Mouse (Mus musculus): ENCODE measurements around the gene Gm10226.
"Not testable (repeated sequence)": the region's sequence is repeated elsewhere in the genome, so short reads cannot be mapped to it uniquely, and the experiment has no call there.

The Gm10226 gene

DNA sequence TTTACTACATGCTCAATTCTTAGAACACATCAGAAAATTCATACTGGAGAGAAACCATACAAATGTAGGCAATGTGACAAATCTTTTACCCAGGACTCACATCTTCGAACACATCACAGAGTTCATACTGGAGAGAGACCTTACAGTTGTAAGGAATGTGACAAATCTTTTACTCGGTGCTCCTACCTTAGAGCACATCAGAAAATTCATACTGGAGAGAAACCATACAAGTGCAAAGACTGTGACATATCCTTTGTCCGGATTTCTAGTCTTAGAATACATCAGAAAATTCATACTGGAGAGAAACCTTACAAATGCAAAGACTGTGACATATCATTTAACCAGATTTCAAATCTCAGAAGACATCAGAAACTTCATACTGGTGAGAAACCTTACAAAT is at the start of gene Gm10226:
Gm10226 (plus strand) TSS at position 301 of the 400 bp plus-strand sequence.
- no peak for DNase-seq (ENCODE audit: low spot score in 2 of 2)

DNA sequence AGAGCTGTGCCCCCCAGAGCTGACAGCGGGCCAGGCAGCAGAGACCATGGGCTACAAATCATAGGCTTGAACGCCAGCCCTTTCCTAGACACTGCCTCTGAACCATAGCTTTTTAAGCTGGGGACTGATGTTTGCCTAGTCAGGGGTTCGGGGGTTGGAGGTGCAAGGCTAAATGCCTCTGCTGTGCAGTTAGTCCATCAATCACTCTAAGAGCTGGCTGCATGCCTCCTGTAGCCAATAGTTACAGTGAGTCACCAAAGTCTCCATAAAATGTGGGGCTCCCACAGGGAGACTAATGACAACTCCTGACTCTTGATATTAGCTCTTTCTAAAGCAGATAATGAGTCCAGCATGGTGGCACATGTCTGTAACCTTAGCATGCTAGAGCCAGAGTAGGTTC is 42.9 kb upstream of the Gm10226 start:
- no peak for DNase-seq (ENCODE audit: low spot score in 2 of 2)

DNA sequence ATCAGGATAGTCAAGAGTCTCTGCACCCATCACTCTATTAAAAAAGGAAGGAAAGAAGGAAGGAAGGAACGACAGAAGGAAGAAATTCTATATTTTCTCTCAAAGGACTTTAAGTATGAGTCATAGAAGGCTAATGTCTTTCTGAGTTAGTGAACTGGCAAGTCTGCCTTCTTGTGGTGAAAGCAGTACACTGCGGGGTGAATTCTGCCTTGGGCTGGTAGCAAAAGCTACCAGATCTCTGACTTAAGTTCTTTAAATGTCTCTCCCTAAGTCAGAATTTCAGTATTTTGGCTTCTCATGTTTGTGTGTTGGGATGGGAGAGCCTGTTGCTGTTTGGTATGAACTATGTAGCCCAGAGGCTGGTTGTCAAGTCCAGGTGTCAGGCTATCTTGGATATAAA is 41.7 kb upstream of the Gm10226 start:
- DNase-seq (ENCODE audit: low spot score in 2 of 2), result peak; percentile 8 to 14

DNA sequence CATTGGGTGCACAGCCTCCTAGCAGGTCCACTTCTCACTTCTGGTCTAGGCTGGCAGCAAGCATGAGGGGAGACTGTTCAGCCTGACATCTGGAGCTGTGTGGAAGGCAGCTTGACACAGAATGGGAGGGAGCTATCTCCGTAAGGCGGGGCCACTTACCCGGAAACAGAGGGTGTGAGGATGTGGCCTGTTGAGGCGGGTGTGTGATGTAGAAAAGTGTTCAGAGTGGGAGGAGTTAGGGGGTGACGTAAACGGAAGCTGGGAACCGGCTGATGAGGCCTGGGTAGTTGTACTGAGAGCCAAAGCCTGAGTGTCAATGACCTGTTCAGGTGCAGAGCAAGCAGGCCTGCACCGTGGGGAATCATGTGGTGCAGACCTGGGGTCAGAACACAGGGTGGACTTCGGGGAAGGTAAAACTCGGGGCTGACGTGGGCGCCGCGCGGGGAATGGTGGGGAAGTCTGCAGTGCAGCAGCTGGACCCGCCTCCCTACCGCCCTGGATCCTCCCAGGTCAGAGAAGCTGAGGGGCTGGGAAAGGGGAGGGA is 41.2 kb upstream of the Gm10226 start, which contains the start of gene Zfp983:
Zfp983 (plus strand) TSS at position 261 of the 544 bp plus-strand sequence.
- DNase-seq (ENCODE audit: low spot score in 2 of 2), result peak; percentile 79 to 84

DNA sequence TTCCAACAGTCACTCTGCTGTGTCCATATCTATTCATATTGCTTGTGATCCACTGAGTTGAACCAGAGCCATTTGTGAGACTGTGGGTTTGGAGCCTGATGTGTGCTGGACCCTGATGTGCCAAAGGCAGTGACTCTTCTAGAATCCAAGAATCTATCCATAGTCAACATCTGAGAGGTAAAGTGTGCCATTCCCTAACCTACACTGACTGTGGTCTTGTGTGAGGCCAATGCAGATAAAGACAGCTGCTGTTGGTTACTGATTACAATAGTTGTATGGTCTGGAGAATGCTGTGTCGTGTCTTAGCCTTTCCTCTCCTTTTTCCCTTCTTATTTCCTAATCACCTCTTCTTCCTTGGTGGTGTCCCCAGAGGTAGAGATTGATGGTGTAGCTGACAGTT is 12.8 kb upstream of the Gm10226 start:
- DNase-seq (ENCODE audit: low spot score in 2 of 2), result not testable (repeated sequence)

DNA sequence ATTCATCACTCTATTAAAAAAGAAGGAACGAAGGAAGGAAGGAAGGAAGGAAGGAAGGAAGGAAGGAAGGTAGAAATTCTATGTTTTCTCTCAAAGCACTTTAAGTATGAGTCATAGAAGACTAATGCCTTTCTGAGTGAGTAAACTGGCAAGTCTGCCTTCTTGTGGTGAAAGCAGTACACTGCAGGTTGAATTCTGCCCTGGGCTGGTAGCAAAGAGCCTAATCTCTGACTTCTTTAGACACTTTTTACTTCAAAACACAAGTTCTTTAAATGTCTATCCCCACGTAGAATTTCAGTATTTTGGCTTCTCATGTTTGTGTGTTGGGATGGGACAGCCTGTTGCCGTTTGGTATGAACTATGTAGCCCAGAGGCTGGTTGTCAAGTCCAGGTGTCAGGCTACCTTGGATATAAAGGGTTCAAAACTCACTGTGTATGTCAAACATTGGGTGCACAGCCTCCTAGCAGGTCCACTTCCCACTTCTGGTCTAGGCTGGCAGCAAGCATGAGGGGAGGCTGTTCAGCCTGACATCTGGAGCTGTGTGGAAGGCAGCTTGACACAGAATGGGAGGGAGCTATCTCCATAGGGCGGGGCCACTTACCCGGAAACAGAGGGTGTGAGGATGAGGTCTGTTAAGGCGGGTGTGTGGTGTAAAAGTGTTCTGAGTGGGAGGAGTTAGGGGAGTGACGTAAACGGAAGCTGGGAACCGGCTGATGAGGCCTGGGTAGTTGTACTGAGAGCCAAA is 12.2 kb upstream of the Gm10226 start:
- DNase-seq (ENCODE audit: low spot score in 2 of 2), result peak; percentile 88 to 92

DNA sequence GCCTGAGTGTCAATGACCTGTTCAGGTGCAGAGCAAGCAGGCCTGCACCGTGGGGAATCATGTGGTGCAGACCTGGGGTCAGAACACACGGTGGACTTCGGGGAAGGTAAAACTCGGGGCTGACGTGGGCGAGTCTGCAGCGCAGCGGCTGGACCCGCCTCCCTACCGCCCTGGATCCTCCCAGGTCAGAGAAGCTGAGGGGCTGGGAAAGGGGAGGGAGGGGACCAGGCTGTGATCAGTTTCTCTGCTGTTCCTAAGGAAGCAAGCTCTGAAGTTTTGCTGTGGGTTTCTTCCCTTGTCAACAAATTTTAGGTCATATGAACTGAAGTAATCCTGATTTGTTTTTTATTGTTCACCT is 11.7 kb upstream of the Gm10226 start:
- DNase-seq (ENCODE audit: low spot score in 2 of 2), result not testable (repeated sequence)

DNA sequence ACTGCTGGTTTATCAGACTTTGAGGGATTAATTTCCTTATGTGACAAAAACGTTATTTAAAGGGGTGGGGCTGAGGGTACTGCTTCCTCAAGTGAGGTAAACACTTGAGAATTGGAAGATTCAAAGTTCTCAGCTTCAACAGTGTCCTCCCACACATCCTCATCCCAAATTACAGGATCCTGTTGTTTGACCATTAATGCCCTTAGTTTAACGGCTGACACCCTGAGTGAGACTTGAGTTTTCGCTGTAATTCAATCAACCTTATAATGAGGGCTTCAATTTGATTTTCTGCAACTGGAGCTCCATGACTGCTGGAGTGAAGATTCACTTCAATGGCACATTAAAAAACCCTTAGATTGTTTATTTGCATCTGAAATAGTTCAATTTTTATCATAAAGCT is 1.7 kb downstream of the Gm10226 start:
- DNase-seq (ENCODE audit: low spot score in 2 of 2), result no peak

DNA sequence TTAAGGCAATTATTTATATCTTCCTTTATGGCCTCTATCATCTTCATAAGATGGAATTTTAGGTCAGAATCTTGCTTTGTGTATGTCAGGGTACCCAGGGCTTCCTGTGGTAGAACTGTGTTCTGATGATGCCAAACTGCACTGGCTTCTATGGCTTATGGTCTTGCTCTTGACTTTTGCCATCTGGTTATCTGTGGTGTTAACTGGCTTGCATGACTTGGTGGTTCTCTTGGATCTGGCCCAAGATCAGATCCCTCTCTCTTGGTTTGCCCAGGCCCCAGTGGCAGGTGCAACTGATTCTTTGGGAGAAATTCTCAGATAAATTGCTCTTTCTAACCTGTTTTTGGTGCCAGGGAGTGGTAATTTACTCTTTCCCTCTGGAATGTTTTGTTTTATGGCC is 4.4 kb downstream of the Gm10226 start:
- DNase-seq (ENCODE audit: low spot score in 2 of 2), result no peak

DNA sequence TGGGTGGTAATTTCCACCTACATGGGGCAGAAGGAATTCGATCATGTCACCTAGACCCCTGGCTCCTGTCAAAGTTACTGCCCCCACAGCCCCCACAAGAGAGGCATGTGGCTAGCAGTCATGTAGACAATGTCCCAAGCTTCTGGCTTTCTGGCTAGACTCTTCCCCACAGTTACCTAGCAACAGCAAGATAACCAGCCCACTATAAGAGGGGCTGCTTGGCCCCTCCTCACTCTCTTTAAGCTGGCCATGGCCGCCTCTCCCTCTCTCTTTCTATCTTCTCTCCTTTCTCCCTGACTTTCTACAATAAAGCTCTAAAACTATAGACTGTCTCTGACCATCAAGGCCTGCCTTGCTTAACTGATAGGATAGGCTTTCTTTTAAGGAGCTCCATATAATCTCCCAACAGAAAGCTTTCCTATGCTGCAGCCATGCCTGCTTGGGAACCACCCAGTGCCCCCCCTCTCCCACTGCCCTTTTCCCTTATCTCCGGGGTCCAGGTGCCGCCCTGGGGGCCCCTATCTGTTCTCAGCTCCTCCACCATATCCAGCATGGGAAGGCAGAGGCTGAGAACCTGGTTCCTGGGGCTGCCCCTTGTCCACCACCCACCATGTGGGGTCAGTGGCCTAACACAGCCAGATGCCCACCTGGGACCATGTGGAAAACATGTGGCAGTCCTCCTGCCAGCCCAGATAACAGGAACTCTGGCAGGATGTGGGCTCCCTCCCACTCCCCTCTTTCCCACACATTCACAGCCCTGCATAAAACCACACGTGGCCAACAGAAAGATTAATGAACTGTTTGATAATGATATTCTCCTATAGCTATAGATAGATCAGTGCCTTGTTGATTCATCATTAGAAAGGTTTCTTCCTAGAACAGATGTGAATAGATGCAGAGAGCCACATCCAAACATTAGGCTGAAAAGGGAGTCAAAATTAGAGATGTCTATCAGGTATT is 10.9 kb downstream of the Gm10226 start:
- no peak for DNase-seq (ENCODE audit: low spot score in 2 of 2)

DNA sequence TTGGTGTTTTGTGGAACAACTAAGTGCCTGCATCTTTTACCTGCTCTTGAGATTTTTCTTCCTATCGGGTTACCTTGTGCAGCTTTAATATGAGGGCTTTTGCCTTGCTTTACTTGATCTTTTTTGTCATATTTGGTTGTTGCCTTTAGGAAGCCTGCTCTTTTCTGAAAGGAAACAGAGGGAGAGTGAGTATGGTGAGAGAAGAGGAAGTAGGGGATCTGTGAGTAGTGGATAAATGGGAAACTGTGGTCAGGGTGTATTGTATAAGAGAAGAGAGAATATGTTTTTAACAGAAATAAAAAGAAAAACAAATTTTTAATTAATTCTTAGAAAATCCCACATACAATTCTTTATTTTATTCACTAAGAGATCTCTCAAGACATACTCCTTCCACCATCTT is 11.8 kb downstream of the Gm10226 start:
- DNase-seq (ENCODE audit: low spot score in 2 of 2), result no peak

DNA sequence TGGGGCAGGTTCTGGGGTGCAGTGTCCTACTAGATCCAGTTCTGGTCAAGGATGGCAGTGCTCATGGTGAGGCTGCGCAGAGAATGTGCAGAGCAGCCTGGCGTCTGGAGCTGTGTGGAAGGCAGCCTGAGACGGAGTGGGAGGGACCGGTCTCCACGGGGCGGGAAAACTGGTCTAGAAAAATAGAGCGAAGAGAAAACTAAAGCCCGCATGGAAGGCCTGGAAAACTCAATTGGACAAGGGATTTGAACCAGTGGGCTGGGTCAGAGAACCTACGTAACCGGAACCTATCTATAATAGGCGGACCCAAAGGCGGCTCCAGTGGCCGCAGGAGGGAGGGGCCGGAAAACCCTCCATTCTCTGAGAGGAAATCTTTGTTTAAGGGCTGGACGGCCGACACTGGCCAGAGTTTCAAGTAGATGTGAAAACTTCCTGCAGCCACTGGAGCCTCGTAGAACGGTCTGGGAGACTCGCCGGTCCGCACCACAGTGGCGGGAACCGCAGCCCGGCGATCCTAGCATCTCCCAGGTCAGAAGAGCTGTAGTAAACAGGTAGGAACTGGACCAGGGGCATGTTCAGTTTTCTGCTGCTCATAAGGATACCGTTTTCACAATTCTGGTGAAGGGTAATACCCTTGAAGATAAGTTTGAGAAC is 15.8 kb downstream of the Gm10226 start, which contains the start of gene Zfp760:
Zfp760 (plus strand) TSS at position 399 of the 654 bp plus-strand sequence.
- DNase-seq (ENCODE audit: low spot score in 2 of 2), result peak; percentile 7 to 9

DNA sequence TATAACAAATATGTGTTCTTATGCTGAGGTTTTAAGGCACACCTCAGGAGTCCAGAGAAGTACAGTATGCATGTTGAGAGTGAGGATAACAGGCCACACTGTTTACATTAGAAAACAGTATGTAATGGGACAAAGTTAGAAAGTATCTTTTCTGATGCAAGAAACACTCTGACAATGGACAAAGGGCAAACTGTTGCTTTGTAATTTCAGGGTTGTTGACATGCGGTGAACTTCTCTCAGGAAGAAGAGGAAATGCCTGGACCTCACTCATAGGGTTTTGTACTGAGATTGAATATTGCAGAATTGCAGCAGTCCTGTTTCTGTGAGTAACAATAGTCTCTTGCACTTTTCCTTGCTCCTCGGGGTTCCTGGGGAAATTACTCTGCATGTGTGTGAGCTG is 16.7 kb downstream of the Gm10226 start:
- no peak for DNase-seq (ENCODE audit: low spot score in 2 of 2)

DNA sequence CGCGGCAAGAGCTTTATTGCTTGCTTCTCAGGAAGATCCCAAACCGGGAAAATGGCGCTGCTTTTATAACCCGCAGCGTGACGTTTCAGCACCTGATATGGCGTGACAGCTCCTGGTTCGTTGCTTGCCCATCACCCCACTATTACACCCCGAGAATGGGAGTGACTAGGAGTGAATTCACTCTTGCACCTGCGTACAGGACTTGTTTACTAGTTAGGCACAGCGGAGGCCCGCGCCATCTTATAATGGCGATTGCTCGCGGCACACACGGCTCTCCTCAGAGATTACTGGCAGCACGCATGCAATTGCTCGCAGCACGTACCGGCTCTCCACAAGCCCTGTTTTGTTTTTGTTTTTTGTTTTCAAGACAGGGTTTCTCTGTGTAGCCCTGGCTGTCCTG is 38.8 kb downstream of the Gm10226 start, which contains the start of gene Zfp229:
Zfp229 (plus strand) TSS at position 301 of the 400 bp plus-strand sequence.
- not testable (repeated sequence) for DNase-seq (ENCODE audit: low spot score in 2 of 2)

DNA sequence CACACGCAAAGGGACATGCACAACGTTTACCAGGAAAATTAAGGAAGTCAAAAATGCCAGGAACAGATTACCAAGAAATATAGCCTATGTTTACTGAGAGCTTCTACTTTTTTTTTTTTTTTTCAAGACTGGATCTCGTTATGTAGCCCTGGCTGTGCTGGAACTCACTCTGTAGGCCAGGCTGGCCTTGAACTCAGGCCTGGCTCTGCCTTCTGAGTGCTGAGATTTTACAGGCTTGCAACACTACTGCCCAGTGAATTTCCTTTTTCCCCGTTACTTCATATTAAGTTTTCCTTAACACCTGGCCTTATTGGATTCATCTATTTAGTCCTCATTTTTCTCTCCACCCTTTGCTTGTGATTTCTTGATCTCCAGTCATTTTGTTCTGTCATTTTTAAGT is 41.4 kb downstream of the Gm10226 start:
- no peak for DNase-seq (ENCODE audit: low spot score in 2 of 2)

DNA sequence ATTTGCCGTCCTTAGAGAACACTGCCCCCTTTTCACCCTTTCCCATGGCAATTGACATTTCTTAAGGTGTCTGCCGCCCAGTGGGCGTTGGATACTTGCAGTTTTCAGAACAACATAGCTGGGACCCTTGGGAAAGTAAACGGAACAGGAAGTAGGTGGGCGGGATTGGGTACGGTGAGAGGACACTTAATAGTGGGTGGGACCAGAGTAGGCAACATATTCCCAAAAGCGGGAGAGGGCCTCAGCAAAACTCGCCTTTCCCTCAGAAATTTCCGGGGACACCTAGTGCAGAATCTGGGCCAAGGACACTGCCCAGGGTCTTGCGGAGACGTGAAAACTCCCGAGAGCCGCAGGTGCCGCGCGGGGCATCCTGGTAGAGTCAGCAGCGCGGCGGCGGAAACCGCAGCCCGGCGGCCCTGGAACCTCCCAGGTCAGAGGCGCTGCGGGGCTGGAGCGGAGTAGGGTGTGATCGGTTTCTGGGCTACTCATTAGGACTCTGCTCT is 41.9 kb downstream of the Gm10226 start:
- DNase-seq (ENCODE audit: low spot score in 2 of 2), result peak; percentile 45 to 59

All from thymus, postnatal 10 days (tissue).